Mouse (Mus musculus) heart, postnatal 10 days (tissue): ENCODE measurements around the gene Cc2d2b. TPM values are rescaled to one million over a fixed set of nuclear protein-coding genes. Genes with fewer than 3 reads are reported as not detected.

Experiments
- DNase-seq, 2 experiments: peaks; one replicate each; pipeline ENCODE4 v3.0.0; 2021
- intact Hi-C: fragments of 180-260 bp; cut with DNase I; formaldehyde crosslinking; loops from one replicate; pipeline ENCODE4 v1.15.1; 2025
- total RNA-seq, 2 experiments: library from RNA; stranded (reverse); gene quantifications; 2 replicates each; pipeline ENCODE4 v1.2.3; 2021

Cc2d2b gene
- total RNA-seq, 2 experiments from 2014 or later = not detected

- DNase-seq = peak; percentile 96 to 97
- intact Hi-C loops = loop anchor here (2.0 to 5.0 kb wide), 2 partner anchors 41 to 64 kb away; partner anchors contain the start of gene Zfp518a
Measured at GRCm38 (mm10) chr19:40830703-40831415, 82.3 kb downstream of the Cc2d2b start, which contains the start of gene Ccnj. Gene Ccnj, plus strand, starts transcription at chr19:40831279.

GRCm38 (mm10) chr19:40831416-40832201 is 83.1 kb downstream of the Cc2d2b start:
- intact Hi-C loops = loop anchor here (2.0 to 5.0 kb wide), 2 partner anchors 41 to 63 kb away; partner anchors contain the start of gene Zfp518a
- DNase-seq = peak; percentile 55 to 63

DNA sequence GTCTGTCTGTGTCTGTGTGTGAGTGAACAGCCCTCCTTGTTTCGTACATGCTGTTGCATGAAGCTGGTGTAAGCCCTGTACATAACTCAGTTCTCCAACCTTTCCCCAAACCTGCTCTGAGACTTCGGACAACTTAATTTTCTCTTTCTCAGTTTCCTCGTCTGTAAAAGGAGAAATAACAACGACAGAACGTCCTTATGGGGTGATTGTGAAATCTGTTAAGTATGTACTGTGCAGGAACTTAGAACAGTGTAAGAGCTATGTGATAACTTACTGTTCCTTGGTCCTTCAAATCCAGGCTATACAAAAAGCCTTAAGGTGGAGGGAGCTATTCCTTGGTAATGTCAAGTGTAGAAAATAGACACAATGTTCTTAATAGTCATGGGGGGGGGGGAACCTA is 83.8 kb downstream of the Cc2d2b start:
- DNase-seq = no peak
- intact Hi-C loops = loop anchor here (5.0 kb wide), 1 partner anchor 40 kb away; no protein-coding TSS in a partner anchor

DNA sequence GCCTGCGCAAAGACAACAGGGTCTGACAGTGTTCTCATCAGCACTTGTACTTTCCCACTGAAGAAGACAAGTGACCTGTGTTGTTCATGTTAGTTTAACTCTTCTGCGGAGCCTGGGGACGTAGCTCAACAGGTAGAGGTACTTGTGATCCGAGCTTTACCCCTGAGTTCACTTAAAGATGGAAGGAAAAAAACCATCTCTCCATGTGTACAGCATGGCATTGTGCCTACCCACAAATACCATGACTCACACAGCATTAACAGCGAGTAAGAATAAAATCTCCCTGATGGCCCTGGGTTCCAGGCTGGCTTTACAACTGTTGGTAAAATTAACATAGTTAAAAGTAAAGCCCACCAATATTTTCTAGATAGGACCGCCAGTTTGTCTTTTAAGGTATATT is 85.9 kb downstream of the Cc2d2b start:
- intact Hi-C loops = loop anchor here (5.0 kb wide), 1 partner anchor 38 kb away; no protein-coding TSS in a partner anchor
- DNase-seq = no peak

DNA sequence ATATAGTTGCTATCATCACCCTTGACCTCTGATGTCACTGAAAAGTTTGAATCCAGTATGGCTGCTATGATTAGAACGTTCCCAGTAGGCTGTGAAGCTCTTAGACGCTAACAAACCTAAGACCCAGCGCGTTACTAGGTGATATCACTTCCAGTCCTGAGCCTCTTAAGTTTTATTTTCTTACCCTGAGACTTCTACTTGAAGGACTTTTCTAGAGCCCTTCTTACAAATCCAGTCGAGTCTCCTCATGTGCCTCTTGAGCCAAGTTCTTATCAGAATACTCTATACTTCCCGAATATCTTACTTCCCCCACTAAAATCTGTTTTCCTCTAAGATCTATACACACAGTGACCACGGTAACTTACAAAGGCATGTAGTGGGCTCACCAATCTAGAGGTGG is 89.7 kb downstream of the Cc2d2b start:
- no peak for DNase-seq
- intact Hi-C loops = no loop called here

GRCm38 (mm10) chr19:40840303-40840702 is 91.8 kb downstream of the Cc2d2b start:
- intact Hi-C loops = loop anchor here (10.0 kb wide), 1 partner anchor 256 kb away; the partner anchor contains the start of gene Aldh18a1
- no peak for DNase-seq

- intact Hi-C loops = loop anchor here (10.0 kb wide), 1 partner anchor 256 kb away; the partner anchor contains the start of gene Aldh18a1
- DNase-seq = no peak
Measured at GRCm38 (mm10) chr19:40841083-40841482, 92.5 kb downstream of the Cc2d2b start.

GRCm38 (mm10) chr19:40841593-40841992 is 93.0 kb downstream of the Cc2d2b start:
- no peak for DNase-seq
- intact Hi-C loops = loop anchor here (10.0 kb wide), 1 partner anchor 257 kb away; the partner anchor contains the start of gene Aldh18a1

- DNase-seq = no peak
- intact Hi-C loops = loop anchor here (10.0 kb wide), 1 partner anchor 260 kb away; the partner anchor contains the start of gene Aldh18a1
Measured at GRCm38 (mm10) chr19:40844731-40845130, 96.2 kb downstream of the Cc2d2b start.

DNA sequence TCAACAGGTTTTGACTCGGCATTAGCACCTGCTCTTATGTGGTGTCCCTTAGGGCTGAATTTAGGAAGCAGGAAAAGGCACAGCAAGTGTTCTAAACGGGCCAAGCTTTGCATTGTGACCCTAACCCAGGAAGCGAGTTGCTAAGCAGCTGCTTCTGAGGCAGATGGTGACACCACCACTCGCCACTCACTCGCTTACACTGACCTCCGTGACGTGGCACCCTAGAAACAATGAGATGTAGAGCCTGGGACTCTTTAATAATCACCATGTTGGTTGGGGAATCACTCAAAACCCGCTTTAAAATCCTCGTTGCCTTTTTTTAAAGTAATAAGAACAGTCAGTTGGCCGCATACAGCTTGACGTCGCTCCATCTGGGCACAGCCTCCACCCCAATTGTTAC is 100.8 kb downstream of the Cc2d2b start:
- no peak for DNase-seq
- intact Hi-C loops = loop anchor here (10.0 kb wide), 1 partner anchor 265 kb away; the partner anchor contains the start of gene Aldh18a1

GRCm38 (mm10) chr19:40859555-40859954 is 111.0 kb downstream of the Cc2d2b start:
- DNase-seq = peak; percentile 63 to 67
- intact Hi-C loops = no loop called here

DNA sequence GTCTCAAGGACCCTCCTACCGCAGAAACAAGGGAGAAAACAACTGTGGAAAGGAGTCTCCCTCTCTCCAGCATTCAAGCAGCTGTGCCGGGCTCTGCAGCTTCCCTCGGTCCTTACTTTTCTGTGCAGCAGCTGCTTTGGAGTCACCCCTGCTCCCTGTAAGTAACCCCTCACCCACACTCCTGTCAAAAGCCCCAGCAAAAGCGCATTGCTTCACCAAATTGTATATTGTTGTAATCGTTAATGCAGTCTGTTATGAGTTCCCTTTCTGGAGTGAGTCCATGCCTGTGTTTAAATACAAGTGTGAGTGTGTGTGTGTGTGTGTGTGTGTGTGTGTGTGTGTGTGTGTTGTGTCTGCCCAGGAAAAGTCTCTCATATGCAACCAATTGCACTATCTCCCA is 119.7 kb downstream of the Cc2d2b start:
- intact Hi-C loops = no loop called here
- no peak for DNase-seq

DNA sequence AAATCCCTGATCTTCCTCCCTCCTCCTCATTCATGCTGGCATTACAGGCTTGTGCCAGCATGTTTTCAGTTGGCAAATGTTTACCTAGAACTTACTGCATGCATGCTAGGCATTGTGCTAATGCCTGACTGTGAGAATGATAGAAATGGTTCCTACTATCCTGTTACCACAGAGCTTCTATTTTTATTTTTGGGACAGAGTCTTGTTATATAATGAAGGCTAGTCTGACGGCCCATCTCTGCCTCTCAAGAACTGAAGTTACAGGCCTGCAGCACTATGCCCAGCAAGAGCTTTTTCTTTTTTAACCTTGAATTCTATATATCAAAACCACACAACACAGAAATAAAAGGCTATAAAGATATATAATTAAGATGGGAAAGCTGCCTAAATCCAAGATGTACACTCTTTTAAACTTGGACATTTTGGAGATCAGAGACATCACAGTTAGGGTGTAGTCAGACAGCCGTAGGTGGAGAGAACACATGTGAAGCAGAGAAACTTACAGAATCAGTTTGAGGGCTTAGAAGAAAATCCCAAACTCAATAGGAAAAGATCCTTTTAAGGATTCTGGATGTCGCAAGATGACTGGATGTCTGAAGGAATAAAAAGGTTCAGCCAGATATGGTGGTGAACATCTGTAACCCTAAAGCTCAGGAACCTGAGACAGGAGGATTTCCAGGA is 121.0 kb downstream of the Cc2d2b start:
- intact Hi-C loops = loop anchor here (5.0 kb wide), 1 partner anchor 37 kb away; the partner anchor contains the start of gene Ccnj
- no peak for DNase-seq

GRCm38 (mm10) chr19:40872955-40873665 is 124.6 kb downstream of the Cc2d2b start:
- intact Hi-C loops = loop anchor here (1.0 to 5.0 kb wide), 2 partner anchors 21 to 41 kb away; partner anchors contain the start of genes Ccnj and Zfp518a
- peak; percentile 87 to 95 for DNase-seq

Other genes with a start within 250 kb of the Cc2d2b start
- 100 to 1,000 TPM; 355 to 547 TPM for gene Sorbs1, start 235.0 kb upstream of the Cc2d2b start, total RNA-seq
- 10 to 100 TPM; 15.6 to 19.6 TPM for gene Aldh18a1, start 160.3 kb upstream of the Cc2d2b start, total RNA-seq
- 1 to 10 TPM; 8.9 to 9.3 TPM for gene Tctn3, start 136.5 kb upstream of the Cc2d2b start, total RNA-seq
- gene Entpd1, start 136.4 kb upstream of the Cc2d2b start, total RNA-seq = 10 to 100 TPM; 33.4 to 42.2 TPM
- 1 to 10 TPM; 7.8 to 8.7 TPM for gene Ccnj, start 82.5 kb downstream of the Cc2d2b start, total RNA-seq
- gene Zfp518a, start 146.0 kb downstream of the Cc2d2b start, total RNA-seq = 10 to 100 TPM in 1 of 2 experiments, 1 to 10 TPM in 1; 8.5 to 10.9 TPM
- under 1 TPM; 0.77 to 0.82 TPM for gene Blnk, start 245.8 kb downstream of the Cc2d2b start, total RNA-seq